ENCODE assay signal across 23 mouse cellular contexts in the genomic region with DNA sequence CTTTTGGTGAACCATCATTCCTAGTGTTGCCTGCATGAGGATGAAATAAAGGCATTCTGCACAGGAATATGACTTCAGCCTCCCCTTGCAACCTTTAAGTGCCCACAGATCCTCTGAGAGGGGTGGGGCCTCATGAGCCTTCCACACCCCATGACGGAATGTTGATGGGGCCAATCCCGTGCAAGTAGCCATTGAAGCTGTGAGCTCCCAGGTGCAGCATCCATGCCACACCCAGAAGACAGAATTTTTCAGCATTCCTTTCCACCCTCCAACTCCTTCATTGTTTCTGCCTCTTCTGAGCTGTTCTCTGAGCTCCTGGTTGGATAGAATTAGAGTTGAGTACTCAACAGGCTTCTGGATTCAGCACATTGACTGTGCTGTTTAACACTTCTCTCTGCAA.
"Had no signal": no experiment of that assay in that cellular context is flagged by ENCODE, and none has a peak within 500 bp of the region (broad histone marks: within the 10 kb centered on the region; RNA-seq: fewer than 3 reads in every experiment).

No protein-coding gene starts in this region.

- DNase-seq: gastrocnemius, adult 2 months; gastrocnemius, postnatal 10 days; gastrocnemius, postnatal 25 days; heart, adult 2 months; heart, postnatal 10 days; heart, postnatal 4 days; kidney, adult 18-20 months; kidney, adult 8-10 months; kidney, postnatal 10 days; kidney, postnatal 25 days; kidney, postnatal 4 days; liver; liver, embryonic 13.5 days had no signal

- H3K4me1 ChIP-seq: heart, embryonic 12.5 days; hindbrain, embryonic 10.5 days; hindbrain, embryonic 12.5 days; intestine, embryonic 15.5 days; limb, embryonic 10.5 days; limb, embryonic 12.5 days; liver, embryonic 13.5 days; liver, embryonic 15.5 days had no signal

- H3K9ac ChIP-seq: heart, embryonic 12.5 days; hindbrain, embryonic 12.5 days; hindbrain, embryonic 14.5 days; intestine, embryonic 15.5 days; limb, embryonic 12.5 days; liver, embryonic 13.5 days; liver, embryonic 15.5 days had no signal

- H3K36me3 ChIP-seq: heart, embryonic 12.5 days; hindbrain, embryonic 10.5 days; hindbrain, embryonic 12.5 days; intestine, embryonic 15.5 days; limb, embryonic 10.5 days; limb, embryonic 12.5 days; liver, embryonic 13.5 days; liver, embryonic 15.5 days had no signal

- H3K27me3 ChIP-seq: heart, embryonic 12.5 days; hindbrain, embryonic 12.5 days; intestine, embryonic 15.5 days; limb, embryonic 12.5 days; liver, embryonic 13.5 days; liver, embryonic 15.5 days had no signal

- H3K9me3 ChIP-seq: intestine, embryonic 15.5 days; liver, embryonic 13.5 days had no signal

- H3K27ac ChIP-seq: gastrocnemius, adult 2 months; heart, adult 2 months; hindbrain, embryonic 10.5 days; hindbrain, embryonic 12.5 days; hindbrain, embryonic 14.5 days; intestine, embryonic 15.5 days; layer of hippocampus, adult 2 months; left cerebral cortex, adult 2 months; limb, embryonic 10.5 days; limb, embryonic 12.5 days; liver, embryonic 13.5 days; liver, embryonic 15.5 days had no signal

- H3K4me3 ChIP-seq: gastrocnemius, adult 2 months; heart, adult 2 months; heart, embryonic 12.5 days; hindbrain, embryonic 10.5 days; hindbrain, embryonic 12.5 days; intestine, embryonic 15.5 days; layer of hippocampus, adult 2 months; left cerebral cortex, adult 2 months; limb, embryonic 10.5 days; limb, embryonic 12.5 days; liver, embryonic 13.5 days; liver, embryonic 15.5 days had no signal
